Mouse (Mus musculus) megakaryocyte, embryonic 14.5 days (primary cell): ENCODE measurements around the gene Gimap9.

Source experiments
- FLI1 ChIP-seq: IDR thresholded peaks from 2 replicates; pipeline ENCODE4 v1.6.1; 2012; ENCODE audit warnings: low read length, inconsistent platforms, mixed read lengths
- GATA1 ChIP-seq: IDR thresholded peaks from 3 replicates; pipeline ENCODE4 v1.6.1; 2012; ENCODE audit warnings: mixed read lengths, low read length, inconsistent platforms, borderline replicate concordance

- TF ChIP-seq FLI1 = no peak
- no peak for TF ChIP-seq GATA1
These were observed 30.1 kb upstream of the Gimap9 start for GRCm38 (mm10) chr6:48645660-48646308.
